Mouse (Mus musculus) thymus, postnatal 4 days (tissue): ENCODE measurements at regions not wholly inside any gene's neighbourhood (a gene's known extent, or its start where the extent isn't known, plus 50 kb on each side); places are given as distances from the start of the nearest gene placed in this dataset.
A peak's percentile ranks its signal among the peaks of the same experiment; 100 is the strongest.

Experiments used
- DNase-seq: peaks from one replicate; pipeline ENCODE4 v3.0.0; 2021

DNA sequence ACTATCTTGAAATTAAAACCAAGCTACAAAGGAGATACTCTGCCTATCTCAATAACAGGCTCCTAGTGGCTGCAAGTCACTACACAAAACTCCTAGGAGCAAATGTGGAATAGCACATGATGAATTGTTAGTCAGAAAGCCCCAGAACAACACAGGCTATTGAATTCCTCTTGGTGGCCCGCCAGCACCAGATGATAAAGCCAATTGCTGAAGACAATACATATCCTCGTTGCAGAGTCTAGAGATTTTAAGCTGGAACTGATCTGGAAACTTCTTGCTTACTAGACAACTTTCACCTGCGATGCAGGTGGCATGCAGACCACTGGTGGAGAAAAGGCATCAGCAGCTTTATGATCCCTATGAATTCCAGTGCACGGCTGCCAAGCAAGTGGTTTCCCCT is 126.5 kb upstream of the Eya4 start:
- DNase-seq = no peak

DNA sequence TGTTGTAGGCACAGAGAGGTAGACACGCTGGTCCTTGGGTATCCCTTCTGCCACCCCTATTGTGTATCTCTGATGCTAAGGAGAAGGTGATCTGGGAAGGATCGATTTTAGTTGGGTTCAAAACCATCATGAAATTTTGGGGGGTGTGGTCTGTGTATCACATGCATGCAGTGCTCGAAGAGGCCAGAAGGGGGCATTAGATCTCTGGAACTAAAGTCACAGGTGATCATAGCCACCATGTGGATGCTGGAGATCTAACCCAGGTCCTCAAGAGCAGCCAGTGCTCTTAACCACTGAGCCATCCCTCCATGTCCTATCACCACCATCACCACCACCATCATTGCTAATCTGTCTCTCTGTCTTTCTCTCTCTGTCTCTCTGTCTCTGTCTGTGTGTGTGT is 100.4 kb upstream of the Eya4 start:
- peak; percentile 19 for DNase-seq

DNA sequence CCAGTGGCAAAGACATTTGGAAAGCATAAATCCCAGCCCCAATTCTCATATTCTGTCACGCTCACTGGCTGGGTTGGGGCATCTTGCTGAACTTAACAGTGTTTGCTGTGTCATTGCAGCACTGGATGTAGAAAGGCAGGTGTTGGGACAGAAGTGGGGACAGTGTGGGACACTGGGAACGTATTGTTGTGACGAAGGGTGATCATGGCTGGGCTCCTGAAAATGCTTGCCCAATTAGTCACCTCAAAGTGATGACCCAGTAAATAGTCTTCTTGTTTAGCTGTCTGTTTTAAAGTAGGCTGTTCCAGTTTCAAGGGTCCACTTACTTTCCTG is 100.0 kb upstream of the Eya4 start:
- no peak for DNase-seq

DNA sequence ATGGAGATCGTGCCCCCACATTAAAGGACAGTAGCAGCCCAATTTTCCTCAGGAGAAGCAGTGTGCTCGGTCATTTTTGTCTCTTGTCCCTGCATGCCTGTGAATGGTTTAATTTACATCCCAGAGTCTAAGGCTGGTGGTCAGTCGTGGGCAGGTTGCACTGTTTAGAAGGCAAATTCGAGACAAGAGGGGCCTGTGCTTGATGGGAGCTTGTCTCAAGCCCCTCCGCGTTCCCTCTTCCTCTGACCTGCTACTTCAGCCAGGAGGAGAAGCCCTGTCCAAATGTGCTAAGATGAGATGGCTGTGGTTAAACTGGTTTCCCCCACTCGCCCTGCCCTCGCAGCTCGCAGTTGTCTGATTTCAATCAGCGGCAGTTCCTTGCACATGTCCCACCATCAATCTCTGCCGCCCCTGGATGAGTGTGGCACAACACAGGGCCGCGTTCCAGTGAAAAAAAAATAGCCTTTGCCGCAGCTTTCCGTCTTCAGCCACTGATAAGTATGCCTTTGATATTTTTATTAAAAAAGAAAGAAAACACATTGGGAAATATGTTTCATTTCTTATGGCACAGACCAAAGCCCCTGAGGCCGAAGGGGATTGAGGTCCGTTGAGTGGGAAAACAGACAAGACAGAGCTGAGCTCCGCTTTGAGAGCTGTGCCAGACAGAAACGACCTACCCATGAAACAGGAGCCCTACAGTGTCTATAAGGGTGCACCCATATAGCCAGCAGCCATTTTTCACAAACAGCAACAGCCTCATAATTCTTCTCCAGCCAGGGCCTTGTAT is 99.5 kb upstream of the Eya4 start:
- no peak for DNase-seq

DNA sequence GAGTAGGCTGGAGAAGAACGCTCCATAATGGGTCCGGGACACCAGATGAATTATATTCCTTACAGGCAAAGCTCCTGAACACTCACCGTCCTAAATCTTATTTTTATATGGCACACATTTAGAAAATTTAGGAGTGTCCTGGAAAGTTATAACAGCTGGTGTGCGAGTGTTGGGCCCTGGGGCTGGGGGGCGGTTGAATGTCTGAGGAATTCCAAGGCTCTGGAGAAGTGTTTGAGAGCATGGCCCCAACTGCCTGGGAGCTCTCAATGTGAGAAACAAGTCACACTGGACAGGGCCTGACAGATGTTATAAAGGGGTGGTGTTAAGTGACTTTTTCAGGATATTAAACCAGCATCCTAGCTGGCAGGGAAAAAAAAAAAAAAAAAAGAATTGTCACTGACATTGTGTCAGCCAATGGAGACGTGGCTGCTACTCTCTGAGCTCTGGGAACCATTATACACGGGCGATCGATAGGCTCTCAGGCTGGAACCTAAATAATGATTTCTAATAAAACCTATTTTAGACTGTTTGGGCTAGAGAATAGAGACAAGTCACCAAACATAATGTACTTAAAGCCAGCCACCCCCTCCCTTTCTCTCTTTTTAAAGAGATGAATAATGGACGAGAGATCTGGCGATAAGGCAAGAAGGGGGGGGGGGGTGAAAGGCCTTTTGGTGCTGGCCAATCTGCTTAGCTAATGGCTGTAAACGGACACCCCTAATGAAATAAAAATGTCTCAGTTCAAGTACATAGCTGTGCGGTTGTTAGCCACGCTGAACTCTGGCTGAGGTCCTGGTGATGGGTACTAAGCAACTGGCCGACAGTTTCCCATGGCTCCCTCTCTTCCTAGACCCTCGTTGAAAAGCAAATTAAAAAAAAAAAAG is 98.6 kb upstream of the Eya4 start:
- DNase-seq = no peak

DNA sequence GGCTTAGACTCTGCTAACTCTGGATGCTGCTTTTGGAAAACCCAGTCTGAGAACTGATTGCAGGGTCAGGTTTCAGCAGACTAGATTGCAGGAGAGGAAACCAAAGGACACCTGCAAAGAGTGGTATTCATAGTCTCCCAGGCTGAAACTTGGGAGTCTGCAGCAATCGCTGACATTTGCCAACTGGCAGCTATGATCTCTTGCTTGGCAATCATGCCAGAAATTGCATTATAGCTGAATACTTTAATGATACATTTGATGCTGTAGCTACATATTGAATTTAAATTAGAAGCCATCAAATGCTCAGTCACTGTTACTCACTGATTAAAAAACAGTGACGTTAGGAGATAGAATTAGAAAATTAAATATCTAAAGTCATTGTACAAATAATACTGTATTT is 79.8 kb upstream of the Eya4 start:
- DNase-seq = no peak

DNA sequence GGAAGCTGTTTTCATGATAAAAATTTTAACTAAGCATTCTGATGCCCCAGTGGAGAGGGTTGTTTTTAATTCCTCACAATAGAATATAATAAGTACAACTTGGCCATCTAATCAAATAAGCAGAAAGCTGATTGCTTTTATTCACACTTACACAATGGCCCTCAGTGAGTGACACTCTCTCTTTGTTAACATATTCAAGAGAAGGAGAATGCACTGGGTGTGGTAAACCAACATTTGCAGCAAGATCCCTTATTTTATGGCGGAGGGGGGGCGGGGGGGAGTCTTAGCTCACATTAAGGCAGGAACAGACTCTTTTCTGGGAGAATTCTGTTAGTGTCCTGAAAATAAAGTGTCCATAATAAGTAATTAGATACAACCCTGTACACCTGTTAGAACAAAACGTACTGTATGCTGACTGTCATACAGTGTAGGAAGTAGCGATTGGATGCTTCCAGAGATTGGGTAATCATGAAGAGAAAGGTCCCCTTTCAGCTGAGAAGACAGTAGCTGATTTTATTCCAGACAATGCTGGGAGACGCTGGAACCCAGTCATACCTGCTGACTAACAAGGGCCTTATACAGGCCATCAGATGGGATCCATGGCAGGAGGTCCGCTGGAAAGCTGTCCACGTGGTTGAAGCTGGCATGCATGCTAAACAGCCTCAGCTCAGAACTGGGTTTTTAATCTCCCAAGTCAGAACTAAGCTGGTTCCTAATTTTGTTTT is 63.4 kb upstream of the Eya4 start:
- DNase-seq = no peak

DNA sequence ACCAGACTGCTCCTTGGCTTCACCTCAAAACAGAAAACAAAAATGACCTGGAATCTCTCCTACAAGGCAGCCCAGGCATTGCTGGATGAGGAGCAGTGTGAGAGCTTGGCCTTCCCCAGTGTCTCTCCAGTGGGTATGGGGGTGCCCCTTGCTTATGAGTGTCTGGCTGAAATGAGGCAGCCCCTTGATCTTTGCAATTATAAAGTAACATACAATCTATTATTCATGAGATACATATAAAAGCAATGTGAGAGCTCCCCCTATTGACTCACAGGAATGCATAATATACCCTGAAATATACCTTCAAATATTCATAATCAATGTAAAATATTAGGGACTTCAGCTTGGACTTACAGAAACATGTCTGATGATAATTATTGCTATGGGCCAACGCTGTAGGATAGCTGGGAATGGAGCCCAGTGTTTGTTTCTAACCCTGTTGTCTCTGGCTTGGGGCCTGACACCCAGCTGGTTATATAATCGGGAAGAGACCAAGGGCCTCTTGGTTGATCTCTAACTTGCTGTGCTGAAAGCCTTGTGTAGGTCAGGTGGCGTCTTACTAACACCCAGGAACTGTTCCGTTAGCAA is 52.9 kb upstream of the Eya4 start:
- DNase-seq = no peak
